Mouse (Mus musculus) hindbrain, embryonic 12.5 days (tissue): ENCODE measurements around the gene 1700123O20Rik. TPM values are rescaled to one million over a fixed set of nuclear protein-coding genes. Genes with fewer than 3 reads are reported as not detected.

Experiments used
- ATAC-seq: fragments of 200-750 bp; cut with Nextera tagmentation; 2 replicates; pipeline ENCODE4 v1.8.0; 2017; ENCODE audit warnings: moderate TSS enrichment; ENCODE audit not compliant: low FRiP score
- H3K27ac ChIP-seq: fragments of 300-500 bp; sonication (generic); 2 replicates; pipeline ENCODE4 v1.5.1; 2016; ENCODE audit warnings: mild to moderate bottlenecking
- H3K27me3 ChIP-seq: fragments of 300-500 bp; sonication (generic); 2 replicates; pipeline ENCODE4 v1.6.1; 2016; ENCODE audit warnings: mild to moderate bottlenecking
- H3K36me3 ChIP-seq: fragments of 300-500 bp; sonication (generic); 2 replicates; pipeline ENCODE4 v1.6.1; 2016; ENCODE audit warnings: mild to moderate bottlenecking
- H3K4me1 ChIP-seq: fragments of 300-500 bp; sonication (generic); 2 replicates; pipeline ENCODE4 v1.6.1; 2016
- H3K4me2 ChIP-seq: fragments of 300-500 bp; sonication (generic); replicated peaks from 2 replicates; pipeline ENCODE4 v1.6.1; 2016; ENCODE audit warnings: mild to moderate bottlenecking
- H3K4me3 ChIP-seq: fragments of 300-500 bp; sonication (generic); 2 replicates; pipeline ENCODE4 v1.5.1; 2016; ENCODE audit warnings: mild to moderate bottlenecking
- H3K9ac ChIP-seq: fragments of 300-500 bp; sonication (generic); 2 replicates; pipeline ENCODE4 v1.6.1; 2016; ENCODE audit warnings: mild to moderate bottlenecking, moderate library complexity
- H3K9me3 ChIP-seq: fragments of 300-500 bp; sonication (generic); replicated peaks from 2 replicates; pipeline ENCODE4 v1.6.1; 2016; ENCODE audit warnings: mild to moderate bottlenecking
- WGBS: fragments of 180-500 bp; shearing (Covaris S2); methylation state at CpG from one replicate; pipeline ENCODE4 v1.1.7; 2016; 5-methylcytosine and 5-hydroxymethylcytosine counted together
- polyA plus RNA-seq: library from polyadenylated mRNA; unstranded; fragments of >200 nt; fragmentation: Nextera tagmentation; extraction: Ambion mirVana; gene quantifications from 2 replicates; pipeline ENCODE4 v1.2.1, GENCODE M21; 2016

The 1700123O20Rik gene
- polyA plus RNA-seq, 1 experiment from 2014 or later: 86.4 TPM

GRCm38 (mm10) chr14:54712861-54713260 lies 26.8 kb downstream of the 1700123O20Rik start:
- Histone ChIP-seq H3K27me3 (no peaks in the 10 kb centered on the region), H3K36me3 (no peaks in the 10 kb centered on the region), H3K4me2 (no peak overlapping the region), H3K4me1 (peaks cover 8% of the 10 kb centered on the region), H3K9me3 (no peaks in the 10 kb centered on the region), H3K9ac (no peak overlapping the region), H3K27ac (no peak overlapping the region), H3K4me3 (no peak overlapping the region)
- no peak for ATAC-seq
- 78% methylated on average over 8 of the region's 8 CpGs for WGBS

- Histone ChIP-seq H3K27ac (no peak overlapping the region; the same call in 1 of the 2 replicates), H3K9me3 (no peaks in the 10 kb centered on the region), H3K36me3 (no peaks in the 10 kb centered on the region), H3K4me2 (peak overlapping the region; percentile 70), H3K9ac (peak overlapping the region; percentile 37), H3K4me1 (peaks cover 8% of the 10 kb centered on the region), H3K27me3 (no peaks in the 10 kb centered on the region), H3K4me3 (peak overlapping the region; percentile 32)
- WGBS: 1% methylated on average over 13 of the region's 13 CpGs
- ATAC-seq: peak; percentile 53
Observed at GRCm38 (mm10) chr14:54714121-54714520, 28.1 kb downstream of the 1700123O20Rik start.

- no peak overlapping the region; the same call in 1 of the 2 replicates for H3K27ac ChIP-seq
- 4% methylated on average over 15 of the region's 15 CpGs for WGBS
Observed at GRCm38 (mm10) chr14:54714617-54715081, 28.6 kb downstream of the 1700123O20Rik start.

GRCm38 (mm10) chr14:54715402-54715801 lies 29.4 kb downstream of the 1700123O20Rik start:
- no peak overlapping the region for H3K9ac ChIP-seq
- no peak for ATAC-seq
- peak overlapping the region; percentile 70; the same call in 1 of the 2 replicates for H3K4me2 ChIP-seq

More at GRCm38 (mm10) chr14:54714617-54715081, 28.6 kb downstream of the 1700123O20Rik start:
- H3K9ac ChIP-seq: peak overlapping the region; percentile 37
- no peaks in the 10 kb centered on the region for H3K36me3 ChIP-seq
- H3K9me3 ChIP-seq: no peaks in the 10 kb centered on the region
- H3K27me3 ChIP-seq: no peaks in the 10 kb centered on the region
- peaks cover 8% of the 10 kb centered on the region for H3K4me1 ChIP-seq
- peak overlapping the region; percentile 32 for H3K4me3 ChIP-seq
- H3K4me2 ChIP-seq: peak overlapping the region; percentile 70
- peak; percentile 56 for ATAC-seq

GRCm38 (mm10) chr14:54720041-54720440 lies 34.0 kb downstream of the 1700123O20Rik start:
- Histone ChIP-seq H3K27me3 (no peaks in the 10 kb centered on the region), H3K9ac (no peak overlapping the region), H3K4me1 (no peaks in the 10 kb centered on the region), H3K4me2 (no peak overlapping the region), H3K4me3 (no peak overlapping the region), H3K27ac (no peak overlapping the region), H3K36me3 (no peaks in the 10 kb centered on the region), H3K9me3 (no peaks in the 10 kb centered on the region)
- ATAC-seq: no peak
- WGBS: 90% methylated on average over 11 of the region's 11 CpGs

More at GRCm38 (mm10) chr14:54715402-54715801, 29.4 kb downstream of the 1700123O20Rik start:
- no peaks in the 10 kb centered on the region for H3K9me3 ChIP-seq
- H3K27me3 ChIP-seq: no peaks in the 10 kb centered on the region
- peaks cover 6% of the 10 kb centered on the region for H3K4me1 ChIP-seq
- H3K36me3 ChIP-seq: no peaks in the 10 kb centered on the region
- WGBS: 77% methylated on average over 1 of the region's 1 CpGs
- H3K4me3 ChIP-seq: no peak overlapping the region
- no peak overlapping the region for H3K27ac ChIP-seq

- H3K9ac ChIP-seq: no peak overlapping the region
- H3K27ac ChIP-seq: no peak overlapping the region
- H3K4me3 ChIP-seq: no peak overlapping the region
- WGBS: 84% methylated on average over 7 of the region's 7 CpGs
- ATAC-seq: no peak
- H3K4me1 ChIP-seq: no peaks in the 10 kb centered on the region
- H3K9me3 ChIP-seq: no peaks in the 10 kb centered on the region
- no peak overlapping the region for H3K4me2 ChIP-seq
- H3K27me3 ChIP-seq: no peaks in the 10 kb centered on the region
- H3K36me3 ChIP-seq: no peaks in the 10 kb centered on the region
Observed at GRCm38 (mm10) chr14:54720654-54721350, 34.8 kb downstream of the 1700123O20Rik start.

- no peak overlapping the region for H3K27ac ChIP-seq
- no peaks in the 10 kb centered on the region for H3K36me3 ChIP-seq
- H3K4me3 ChIP-seq: no peak overlapping the region
- H3K27me3 ChIP-seq: no peaks in the 10 kb centered on the region
- no peaks in the 10 kb centered on the region for H3K4me1 ChIP-seq
- H3K9me3 ChIP-seq: no peaks in the 10 kb centered on the region
- 84% methylated on average over 10 of the region's 10 CpGs for WGBS
- no peak overlapping the region for H3K4me2 ChIP-seq
- no peak for ATAC-seq
- H3K9ac ChIP-seq: no peak overlapping the region
Observed at GRCm38 (mm10) chr14:54721711-54722110, 35.7 kb downstream of the 1700123O20Rik start.

- H3K27ac ChIP-seq: no peak overlapping the region
- H3K9ac ChIP-seq: no peak overlapping the region
- no peak for ATAC-seq
- H3K27me3 ChIP-seq: no peaks in the 10 kb centered on the region
- no peak overlapping the region for H3K4me3 ChIP-seq
- H3K4me1 ChIP-seq: no peaks in the 10 kb centered on the region
- H3K9me3 ChIP-seq: no peaks in the 10 kb centered on the region
- no peaks in the 10 kb centered on the region for H3K36me3 ChIP-seq
- no peak overlapping the region for H3K4me2 ChIP-seq
- WGBS: 78% methylated on average over 6 of the region's 6 CpGs
Observed at GRCm38 (mm10) chr14:54724049-54724448, 38.0 kb downstream of the 1700123O20Rik start.

GRCm38 (mm10) chr14:54727565-54727964 lies 41.5 kb downstream of the 1700123O20Rik start:
- no peak overlapping the region for H3K4me2 ChIP-seq
- no peak overlapping the region for H3K4me3 ChIP-seq
- H3K27me3 ChIP-seq: no peaks in the 10 kb centered on the region
- H3K9me3 ChIP-seq: no peaks in the 10 kb centered on the region
- WGBS: 80% methylated on average over 5 of the region's 5 CpGs
- no peaks in the 10 kb centered on the region for H3K36me3 ChIP-seq
- H3K9ac ChIP-seq: no peak overlapping the region
- no peak for ATAC-seq
- no peaks in the 10 kb centered on the region for H3K4me1 ChIP-seq
- no peak overlapping the region for H3K27ac ChIP-seq

- Histone ChIP-seq H3K4me3 (no peak overlapping the region), H3K4me1 (no peaks in the 10 kb centered on the region), H3K27ac (no peak overlapping the region), H3K27me3 (no peaks in the 10 kb centered on the region), H3K9ac (no peak overlapping the region), H3K4me2 (no peak overlapping the region), H3K36me3 (no peaks in the 10 kb centered on the region), H3K9me3 (no peaks in the 10 kb centered on the region)
- 69% methylated on average over 13 of the region's 13 CpGs for WGBS
- no peak for ATAC-seq
Observed at GRCm38 (mm10) chr14:54728823-54729653, 43.0 kb downstream of the 1700123O20Rik start.

GRCm38 (mm10) chr14:54730305-54730704 lies 44.3 kb downstream of the 1700123O20Rik start:
- no peak overlapping the region for H3K4me2 ChIP-seq
- H3K4me1 ChIP-seq: no peaks in the 10 kb centered on the region
- no peak overlapping the region for H3K27ac ChIP-seq
- H3K27me3 ChIP-seq: no peaks in the 10 kb centered on the region
- no peaks in the 10 kb centered on the region for H3K9me3 ChIP-seq
- no peak for ATAC-seq
- H3K9ac ChIP-seq: no peak overlapping the region
- no peak overlapping the region for H3K4me3 ChIP-seq
- 94% methylated on average over 6 of the region's 6 CpGs for WGBS
- no peaks in the 10 kb centered on the region for H3K36me3 ChIP-seq

- 93% methylated on average over 8 of the region's 8 CpGs for WGBS
Observed at GRCm38 (mm10) chr14:54732206-54732605, 46.2 kb downstream of the 1700123O20Rik start.

More at GRCm38 (mm10) chr14:54732206-54732605, 46.2 kb downstream of the 1700123O20Rik start:
- no peak for ATAC-seq
- Histone ChIP-seq H3K27ac (no peak overlapping the region), H3K4me2 (no peak overlapping the region), H3K4me3 (no peak overlapping the region), H3K4me1 (no peaks in the 10 kb centered on the region), H3K36me3 (no peaks in the 10 kb centered on the region), H3K9ac (no peak overlapping the region), H3K9me3 (no peaks in the 10 kb centered on the region), H3K27me3 (no peaks in the 10 kb centered on the region)
